Mouse (Mus musculus): Measurements from ENCODE around the gene Tecpr1. TPM values are rescaled to one million over a fixed set of nuclear protein-coding genes. Genes with fewer than 3 reads are reported as not detected.

Tecpr1 gene
- polyA plus RNA-seq, 1 experiment from 2014 or later: 27.4 TPM

GRCm38 (mm10) chr5:144159137-144159536, 64.3 kb downstream of the Tecpr1 start:
- Histone ChIP-seq H3K4me3 (no peak overlapping the region), H3K4me2 (replicated peaks) (no peak overlapping the region), H3K27me3 (no peaks in the 10 kb centered on the region), H3K9me3 (no peaks in the 10 kb centered on the region), H3K36me3 (peaks cover 12% of the 10 kb centered on the region; the same call in 1 of the 2 replicates), H3K27ac (peak overlapping the region; percentile 11; the same call in 1 of the 2 replicates), H3K4me1 (no peaks in the 10 kb centered on the region), H3K9ac (no peak overlapping the region)
- ATAC-seq (ENCODE audit: insufficient number of reproducible peaks, insufficient read depth, low FRiP score, low TSS enrichment): no peak
- WGBS: 90% methylated on average over 8 of the region's 8 CpGs

DNA sequence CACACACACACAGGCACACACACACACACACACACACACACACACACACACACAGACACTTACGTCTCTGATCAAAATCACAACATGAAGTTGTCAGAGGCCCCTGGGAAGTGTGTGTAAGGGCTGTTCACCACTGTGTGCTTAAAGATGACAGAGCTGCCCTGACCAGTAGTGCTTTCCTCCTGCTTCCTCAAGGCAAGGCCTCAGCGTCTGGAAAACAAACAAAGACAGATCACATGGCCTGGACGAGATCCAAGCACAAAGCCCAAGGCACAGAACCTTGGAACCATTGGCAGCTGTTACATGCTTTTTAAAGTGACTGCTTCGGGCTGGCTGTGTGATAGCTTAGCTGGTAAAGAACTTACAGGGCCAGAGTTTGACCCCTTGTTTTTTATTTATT, 64.8 kb downstream of the Tecpr1 start:
- H3K27ac ChIP-seq: peak overlapping the region; percentile 50
- no peaks in the 10 kb centered on the region for H3K9me3 ChIP-seq
- no peaks in the 10 kb centered on the region for H3K4me1 ChIP-seq
- no peak overlapping the region for H3K4me2 ChIP-seq (replicated peaks)
- no peak overlapping the region for H3K4me3 ChIP-seq
- no peak for ATAC-seq (ENCODE audit: insufficient number of reproducible peaks, insufficient read depth, low FRiP score, low TSS enrichment)
- WGBS: 41% methylated on average over 4 of the region's 4 CpGs
- peaks cover 12% of the 10 kb centered on the region; the same call in 1 of the 2 replicates for H3K36me3 ChIP-seq
- H3K9ac ChIP-seq: no peak overlapping the region
- H3K27me3 ChIP-seq: no peaks in the 10 kb centered on the region

DNA sequence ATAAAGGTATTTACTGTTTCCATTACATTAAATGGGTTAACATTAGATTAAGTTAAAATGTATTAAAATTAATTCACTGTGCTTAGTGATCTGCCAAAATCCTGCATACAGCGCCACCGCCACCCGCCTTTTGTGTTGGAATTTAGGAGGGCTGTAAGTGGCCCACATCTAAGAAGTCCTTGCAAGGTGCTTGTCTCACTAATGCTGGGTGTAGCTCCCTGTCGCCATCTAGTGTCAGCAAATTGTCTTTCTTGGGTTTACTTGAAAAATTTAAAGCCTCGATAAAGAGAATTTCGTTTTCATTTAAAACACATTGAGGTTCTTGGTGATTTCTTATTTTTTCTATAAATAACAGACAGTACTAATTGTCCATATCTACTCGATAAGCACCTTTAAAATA, 68.9 kb downstream of the Tecpr1 start:
- no peak overlapping the region for H3K9ac ChIP-seq
- peaks cover 16% of the 10 kb centered on the region for H3K36me3 ChIP-seq
- H3K9me3 ChIP-seq: no peaks in the 10 kb centered on the region
- H3K27me3 ChIP-seq: no peaks in the 10 kb centered on the region
- no peak overlapping the region for H3K4me2 ChIP-seq (replicated peaks)
- ATAC-seq (ENCODE audit: insufficient number of reproducible peaks, insufficient read depth, low FRiP score, low TSS enrichment): no peak
- H3K27ac ChIP-seq: no peak overlapping the region
- no peaks in the 10 kb centered on the region for H3K4me1 ChIP-seq
- WGBS: 34% methylated on average over 7 of the region's 7 CpGs
- no peak overlapping the region for H3K4me3 ChIP-seq

DNA sequence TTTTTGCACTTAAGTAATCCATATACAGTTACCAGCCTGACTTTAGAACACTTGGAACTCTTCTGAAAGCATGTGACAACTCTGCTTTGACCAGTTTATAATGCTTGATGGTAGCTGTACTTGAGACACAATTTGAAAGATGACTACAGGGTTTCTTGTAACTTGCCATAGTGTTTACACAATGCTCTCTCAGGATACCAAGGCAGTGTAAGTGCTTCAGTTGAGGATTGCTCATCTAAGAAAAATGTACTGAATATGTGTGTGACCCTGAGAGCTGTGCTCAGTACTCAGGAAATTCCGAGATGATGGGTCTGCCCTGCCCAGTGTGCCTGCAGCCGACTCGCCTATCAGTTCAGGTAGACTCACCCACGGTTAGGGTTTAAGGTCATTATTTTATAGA, 72.1 kb downstream of the Tecpr1 start:
- H3K4me1 ChIP-seq: no peaks in the 10 kb centered on the region
- H3K4me3 ChIP-seq: no peak overlapping the region
- peaks cover 32% of the 10 kb centered on the region for H3K36me3 ChIP-seq
- no peak overlapping the region for H3K9ac ChIP-seq
- no peak overlapping the region for H3K4me2 ChIP-seq (replicated peaks)
- H3K27ac ChIP-seq: no peak overlapping the region
- no peaks in the 10 kb centered on the region for H3K9me3 ChIP-seq
- WGBS: 88% methylated on average over 4 of the region's 4 CpGs
- ATAC-seq (ENCODE audit: insufficient number of reproducible peaks, insufficient read depth, low FRiP score, low TSS enrichment): no peak
- no peaks in the 10 kb centered on the region for H3K27me3 ChIP-seq

DNA sequence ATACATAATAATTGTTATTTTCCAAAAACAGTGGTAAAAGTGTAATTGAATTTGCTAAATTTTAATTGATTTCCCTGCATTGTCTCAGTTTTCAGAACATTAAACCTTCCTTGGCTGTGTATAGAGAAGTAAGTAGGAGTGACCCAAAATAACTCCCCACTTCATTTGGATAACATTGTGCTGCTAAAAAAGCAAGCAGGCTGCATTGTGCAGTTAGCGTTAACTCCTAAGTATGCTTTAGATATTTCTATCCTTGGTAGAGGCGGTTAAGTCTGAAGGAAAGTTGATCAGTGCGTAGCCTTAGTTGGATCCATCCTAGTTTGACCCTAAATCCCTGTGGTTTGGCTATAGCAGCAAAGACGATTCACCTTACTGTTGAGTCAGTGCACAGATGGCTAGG, 73.9 kb downstream of the Tecpr1 start:
- Histone ChIP-seq H3K9ac (no peak overlapping the region), H3K27ac (no peak overlapping the region), H3K9me3 (no peaks in the 10 kb centered on the region), H3K27me3 (no peaks in the 10 kb centered on the region), H3K4me3 (no peak overlapping the region), H3K4me1 (no peaks in the 10 kb centered on the region), H3K36me3 (peaks cover 35% of the 10 kb centered on the region), H3K4me2 (replicated peaks) (no peak overlapping the region)
- WGBS: 93% methylated on average over 4 of the region's 4 CpGs
- ATAC-seq (ENCODE audit: insufficient number of reproducible peaks, insufficient read depth, low FRiP score, low TSS enrichment): no peak

DNA sequence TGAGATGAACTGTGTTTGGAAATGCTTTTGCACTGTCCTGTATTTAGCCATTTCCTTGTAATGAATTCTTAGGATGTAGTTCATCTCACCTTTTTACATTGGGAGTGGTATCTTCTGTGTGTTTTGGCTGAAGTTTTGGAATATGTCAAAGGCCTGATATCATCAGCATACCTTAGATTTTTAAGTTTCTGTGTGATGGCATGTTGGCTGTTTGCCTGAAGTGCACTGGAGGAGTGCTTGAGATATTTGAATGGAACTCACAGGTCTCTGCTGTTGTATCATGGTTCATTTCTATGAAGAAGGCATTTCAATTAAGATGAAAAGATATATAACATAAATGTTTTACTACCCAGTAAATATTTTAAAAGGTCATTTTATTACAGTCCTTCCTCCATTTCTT, 76.5 kb downstream of the Tecpr1 start:
- peaks cover 35% of the 10 kb centered on the region for H3K36me3 ChIP-seq
- no peak overlapping the region for H3K27ac ChIP-seq
- ATAC-seq (ENCODE audit: insufficient number of reproducible peaks, insufficient read depth, low FRiP score, low TSS enrichment): no peak
- no peaks in the 10 kb centered on the region for H3K27me3 ChIP-seq
- no peak overlapping the region for H3K9ac ChIP-seq
- H3K4me1 ChIP-seq: no peaks in the 10 kb centered on the region
- no peak overlapping the region for H3K4me3 ChIP-seq
- no peak overlapping the region for H3K4me2 ChIP-seq (replicated peaks)
- H3K9me3 ChIP-seq: no peaks in the 10 kb centered on the region

Other genes starting within 250 kb of the Tecpr1 start
- 95.2 and 96.2 TPM in 2 replicates for gene Ccz1, start 208.7 kb downstream of the Tecpr1 start, polyA plus RNA-seq (2016; fragmentation: Nextera tagmentation; extraction: Ambion mirVana)
- not detected in 2 replicates for gene Ocm, start 196.9 kb downstream of the Tecpr1 start, polyA plus RNA-seq (2016; fragmentation: Nextera tagmentation; extraction: Ambion mirVana)
- 5.3 and 5.6 TPM in 2 replicates for gene Lmtk2, start 123.2 kb downstream of the Tecpr1 start, polyA plus RNA-seq (2016; fragmentation: Nextera tagmentation; extraction: Ambion mirVana)
- 0.08 and 0.10 TPM in 2 replicates for gene Bhlha15, start 33.3 kb downstream of the Tecpr1 start, polyA plus RNA-seq (2016; fragmentation: Nextera tagmentation; extraction: Ambion mirVana)
- gene Bri3, start 20.8 kb upstream of the Tecpr1 start, polyA plus RNA-seq (2016; fragmentation: Nextera tagmentation; extraction: Ambion mirVana): 141 and 143 TPM in 2 replicates
- gene Baiap2l1, start 134.5 kb upstream of the Tecpr1 start, polyA plus RNA-seq (2016; fragmentation: Nextera tagmentation; extraction: Ambion mirVana): 4.9 and 5.1 TPM in 2 replicates

All from embryonic facial prominence, embryonic 12.5 days (tissue).